Mouse (Mus musculus) liver, embryonic 15.5 days (tissue): ENCODE data around the gene Grb14. TPM values are rescaled to one million over a fixed set of nuclear protein-coding genes. Genes with fewer than 3 reads are reported as not detected.

Experiments
- ATAC-seq: fragments of 200-750 bp; cut with Nextera tagmentation; 2 replicates; pipeline ENCODE4 v1.8.0; 2017; ENCODE audit warnings: moderate number of reproducible peaks, mild to moderate bottlenecking, moderate library complexity; ENCODE audit not compliant: insufficient read depth
- H3K27ac ChIP-seq: fragments of 300-500 bp; sonication (generic); replicated peaks from 2 replicates; pipeline ENCODE4 v1.5.1; 2015; ENCODE audit warnings: mild to moderate bottlenecking, inconsistent platforms
- H3K27me3 ChIP-seq: fragments of 300-500 bp; sonication (generic); 2 replicates; pipeline ENCODE4 v1.6.1; 2015; ENCODE audit warnings: mild to moderate bottlenecking, inconsistent platforms
- H3K36me3 ChIP-seq: fragments of 300-500 bp; sonication (generic); replicated peaks from 2 replicates; pipeline ENCODE4 v1.6.1; 2015; ENCODE audit warnings: moderate library complexity, mild to moderate bottlenecking, inconsistent platforms
- H3K4me1 ChIP-seq: fragments of 300-500 bp; sonication (generic); replicated peaks from 2 replicates; pipeline ENCODE4 v1.6.1; 2015; ENCODE audit warnings: inconsistent platforms
- H3K4me2 ChIP-seq: fragments of 300-500 bp; sonication (generic); 2 replicates; pipeline ENCODE4 v1.6.1; 2015; ENCODE audit warnings: moderate library complexity, mild to moderate bottlenecking, inconsistent platforms
- H3K4me3 ChIP-seq: fragments of 300-500 bp; sonication (generic); replicated peaks from 2 replicates; pipeline ENCODE4 v1.5.1; 2015; ENCODE audit warnings: mild to moderate bottlenecking, inconsistent platforms
- H3K9ac ChIP-seq: fragments of 300-500 bp; sonication (generic); 2 replicates; pipeline ENCODE4 v1.6.1; 2015; ENCODE audit warnings: moderate library complexity, mild to moderate bottlenecking, inconsistent platforms
- H3K9me3 ChIP-seq: fragments of 300-500 bp; sonication (generic); replicated peaks from 2 replicates; pipeline ENCODE4 v1.6.1; 2016; ENCODE audit warnings: inconsistent platforms
- WGBS: fragments of 180-500 bp; shearing (Covaris S2); methylation state at CpG from one replicate; pipeline ENCODE4 v1.1.7; 2015; ENCODE audit warnings: mixed read lengths; ENCODE audit not compliant: insufficient replicate concordance; 5-methylcytosine and 5-hydroxymethylcytosine counted together
- polyA plus RNA-seq: library from polyadenylated mRNA; unstranded; fragments of >200 nt; fragmentation: Nextera tagmentation; extraction: Ambion mirVana; gene quantifications from 2 replicates; pipeline ENCODE4 v1.2.1, GENCODE M21; 2015

Grb14 gene
- polyA plus RNA-seq, 1 experiment from 2014 or later = 8.0 TPM

GRCm38 (mm10) chr2:64973819-64974441 lies 50.9 kb downstream of the Grb14 start:
- Histone ChIP-seq H3K9me3 (no peaks in the 10 kb centered on the region), H3K36me3 (no peaks in the 10 kb centered on the region), H3K27ac (no peak overlapping the region), H3K4me3 (no peak overlapping the region), H3K27me3 (no peaks in the 10 kb centered on the region), H3K4me2 (no peak overlapping the region), H3K9ac (no peak overlapping the region), H3K4me1 (no peaks in the 10 kb centered on the region; the same call in 1 of the 2 replicates)
- 67% methylated on average over 10 of the region's 10 CpGs for WGBS
- ATAC-seq = peak; percentile 44; the same call in 1 of the 2 replicates

GRCm38 (mm10) chr2:64973125-64973524 lies 51.7 kb downstream of the Grb14 start:
- Histone ChIP-seq H3K4me2 (no peak overlapping the region), H3K27me3 (no peaks in the 10 kb centered on the region), H3K36me3 (no peaks in the 10 kb centered on the region), H3K4me3 (no peak overlapping the region), H3K9ac (no peak overlapping the region), H3K4me1 (no peaks in the 10 kb centered on the region; the same call in 1 of the 2 replicates), H3K9me3 (no peaks in the 10 kb centered on the region), H3K27ac (no peak overlapping the region)
- no peak for ATAC-seq
- 43% methylated on average over 1 of the region's 1 CpGs for WGBS

- Histone ChIP-seq H3K4me1 (no peaks in the 10 kb centered on the region; the same call in 1 of the 2 replicates), H3K36me3 (no peaks in the 10 kb centered on the region), H3K27ac (no peak overlapping the region), H3K4me3 (no peak overlapping the region), H3K27me3 (no peaks in the 10 kb centered on the region), H3K9ac (no peak overlapping the region), H3K9me3 (no peaks in the 10 kb centered on the region), H3K4me2 (no peak overlapping the region)
- ATAC-seq = no peak
- WGBS = 44% methylated on average over 5 of the region's 5 CpGs
Measured at GRCm38 (mm10) chr2:64971828-64972227, 53.0 kb downstream of the Grb14 start.

DNA sequence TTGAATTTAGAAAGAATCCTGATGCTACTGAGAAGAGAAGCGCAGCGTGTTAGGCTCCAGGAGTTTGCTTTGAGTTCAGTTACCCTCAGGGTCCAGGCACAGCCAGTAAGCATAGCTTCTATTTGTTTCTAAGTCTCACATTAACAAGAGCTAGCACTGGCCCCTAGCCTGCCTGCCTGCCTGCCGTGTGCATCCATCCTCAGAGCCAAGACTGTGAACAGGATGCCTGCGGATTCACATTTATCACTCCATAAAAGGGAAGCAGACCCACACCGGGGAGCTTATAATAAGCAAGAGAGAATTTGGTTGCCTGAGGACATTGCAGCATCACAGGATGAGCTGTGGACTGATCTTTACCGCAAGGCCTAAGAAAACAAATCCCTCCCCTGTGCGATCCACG lies 53.8 kb downstream of the Grb14 start:
- no peak overlapping the region for H3K4me3 ChIP-seq
- no peak overlapping the region for H3K4me2 ChIP-seq
- ATAC-seq = no peak
- no peaks in the 10 kb centered on the region; the same call in 1 of the 2 replicates for H3K4me1 ChIP-seq
- H3K9me3 ChIP-seq = no peaks in the 10 kb centered on the region
- H3K27ac ChIP-seq = no peak overlapping the region
- H3K36me3 ChIP-seq = no peaks in the 10 kb centered on the region
- H3K9ac ChIP-seq = no peak overlapping the region
- WGBS = 69% methylated on average over 8 of the region's 8 CpGs
- H3K27me3 ChIP-seq = no peaks in the 10 kb centered on the region

GRCm38 (mm10) chr2:64966893-64967444 lies 57.8 kb downstream of the Grb14 start:
- WGBS = 62% methylated on average over 6 of the region's 6 CpGs
- H3K4me3 ChIP-seq = no peak overlapping the region
- no peaks in the 10 kb centered on the region for H3K9me3 ChIP-seq
- no peaks in the 10 kb centered on the region for H3K27me3 ChIP-seq
- H3K27ac ChIP-seq = no peak overlapping the region
- no peaks in the 10 kb centered on the region for H3K36me3 ChIP-seq
- ATAC-seq = no peak
- no peak overlapping the region for H3K4me2 ChIP-seq
- H3K9ac ChIP-seq = no peak overlapping the region
- H3K4me1 ChIP-seq = no peaks in the 10 kb centered on the region

DNA sequence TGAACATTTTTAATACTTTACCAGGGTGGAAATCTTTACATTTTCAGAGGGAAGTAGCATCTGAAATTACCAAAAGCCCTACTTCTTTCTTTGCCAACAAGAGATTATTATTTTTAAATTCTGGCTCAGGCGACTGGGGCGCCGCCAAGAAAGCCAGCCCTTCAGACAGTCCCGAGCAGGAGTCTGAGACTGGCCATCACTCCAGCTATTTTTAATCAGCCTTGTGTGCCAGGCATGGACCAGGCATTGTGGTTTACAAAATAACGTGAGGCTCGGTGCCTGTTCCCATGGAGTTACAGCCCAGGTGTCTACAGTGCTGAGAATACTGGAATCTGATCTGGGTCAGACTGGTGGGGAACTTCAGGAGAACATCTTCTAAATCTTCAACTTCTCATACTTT lies 58.5 kb downstream of the Grb14 start:
- no peaks in the 10 kb centered on the region for H3K36me3 ChIP-seq
- WGBS = 68% methylated on average over 6 of the region's 6 CpGs
- no peak overlapping the region for H3K4me3 ChIP-seq
- no peak overlapping the region for H3K4me2 ChIP-seq
- no peaks in the 10 kb centered on the region for H3K9me3 ChIP-seq
- no peak overlapping the region for H3K27ac ChIP-seq
- H3K4me1 ChIP-seq = no peaks in the 10 kb centered on the region
- no peaks in the 10 kb centered on the region for H3K27me3 ChIP-seq
- no peak for ATAC-seq
- H3K9ac ChIP-seq = no peak overlapping the region

DNA sequence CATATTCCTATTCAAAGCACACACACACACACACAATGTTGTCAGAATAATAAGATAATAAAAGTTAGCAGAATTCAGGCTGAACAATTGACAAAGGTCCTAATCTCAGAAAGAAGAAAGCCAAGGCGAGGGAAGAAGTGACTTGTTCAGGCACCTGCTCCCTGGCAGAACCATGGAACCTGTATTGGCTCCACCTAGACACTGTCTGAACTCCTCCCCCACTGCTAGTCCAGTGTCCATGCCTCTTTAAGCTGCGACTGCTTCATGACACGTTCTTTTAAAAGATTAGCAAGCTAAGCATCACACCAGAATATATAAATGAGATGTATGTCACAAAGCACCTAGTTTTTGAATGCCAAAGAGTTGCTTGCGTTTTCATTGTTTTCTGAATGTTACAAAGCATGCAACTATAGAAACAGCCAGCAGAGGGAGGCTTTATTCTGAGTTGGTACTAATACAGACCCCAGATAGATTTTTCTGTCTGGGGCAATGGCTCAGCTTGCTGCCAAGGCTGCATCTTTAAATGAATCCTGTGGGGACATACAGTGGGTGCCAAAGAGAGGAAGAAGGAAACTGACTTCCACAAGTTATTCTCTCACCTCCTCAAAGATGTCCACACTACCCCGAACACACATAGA lies 59.4 kb downstream of the Grb14 start:
- 23% methylated on average over 5 of the region's 5 CpGs for WGBS
- Histone ChIP-seq H3K27ac (no peak overlapping the region), H3K4me3 (no peak overlapping the region), H3K27me3 (no peaks in the 10 kb centered on the region), H3K36me3 (no peaks in the 10 kb centered on the region), H3K4me2 (no peak overlapping the region), H3K4me1 (no peaks in the 10 kb centered on the region), H3K9ac (no peak overlapping the region), H3K9me3 (no peaks in the 10 kb centered on the region)
- no peak for ATAC-seq

GRCm38 (mm10) chr2:64962196-64962595 lies 62.6 kb downstream of the Grb14 start:
- Histone ChIP-seq H3K27ac (no peak overlapping the region), H3K36me3 (no peaks in the 10 kb centered on the region), H3K4me1 (no peaks in the 10 kb centered on the region), H3K27me3 (no peaks in the 10 kb centered on the region), H3K9me3 (no peaks in the 10 kb centered on the region), H3K4me3 (no peak overlapping the region), H3K9ac (no peak overlapping the region), H3K4me2 (no peak overlapping the region)
- no peak for ATAC-seq
- WGBS = 59% methylated on average over 4 of the region's 4 CpGs

GRCm38 (mm10) chr2:64961381-64961780 lies 63.4 kb downstream of the Grb14 start:
- ATAC-seq = no peak
- no peaks in the 10 kb centered on the region for H3K4me1 ChIP-seq
- H3K9me3 ChIP-seq = no peaks in the 10 kb centered on the region
- H3K36me3 ChIP-seq = no peaks in the 10 kb centered on the region
- no peak overlapping the region for H3K9ac ChIP-seq
- no peak overlapping the region for H3K27ac ChIP-seq
- no peak overlapping the region for H3K4me2 ChIP-seq
- 58% methylated on average over 3 of the region's 3 CpGs for WGBS
- H3K4me3 ChIP-seq = no peak overlapping the region
- H3K27me3 ChIP-seq = no peaks in the 10 kb centered on the region

DNA sequence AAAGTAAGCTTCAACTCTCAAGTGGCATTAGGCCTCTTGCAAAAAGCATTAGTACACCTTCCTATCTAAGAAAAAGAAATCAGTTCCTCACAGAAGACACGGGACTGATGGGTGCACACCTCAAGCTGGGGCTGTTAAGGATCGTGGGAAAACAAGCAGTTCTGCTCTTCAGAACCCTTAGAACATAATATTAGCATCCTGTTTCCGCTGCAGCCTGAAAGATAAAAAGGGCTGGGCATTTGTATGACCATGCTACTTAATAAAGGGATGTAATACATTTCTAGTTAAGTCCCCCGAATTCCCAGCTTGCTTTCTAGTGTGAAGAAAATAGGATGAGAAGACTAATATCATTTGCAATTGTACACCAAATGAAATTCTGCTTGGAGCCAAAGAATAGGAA lies 65.1 kb downstream of the Grb14 start:
- 44% methylated on average over 4 of the region's 4 CpGs for WGBS
- no peaks in the 10 kb centered on the region for H3K27me3 ChIP-seq
- no peak overlapping the region for H3K4me3 ChIP-seq
- no peak overlapping the region for H3K4me2 ChIP-seq
- no peaks in the 10 kb centered on the region for H3K4me1 ChIP-seq
- H3K27ac ChIP-seq = no peak overlapping the region
- no peak overlapping the region for H3K9ac ChIP-seq
- no peaks in the 10 kb centered on the region for H3K9me3 ChIP-seq
- ATAC-seq = no peak
- no peaks in the 10 kb centered on the region for H3K36me3 ChIP-seq

DNA sequence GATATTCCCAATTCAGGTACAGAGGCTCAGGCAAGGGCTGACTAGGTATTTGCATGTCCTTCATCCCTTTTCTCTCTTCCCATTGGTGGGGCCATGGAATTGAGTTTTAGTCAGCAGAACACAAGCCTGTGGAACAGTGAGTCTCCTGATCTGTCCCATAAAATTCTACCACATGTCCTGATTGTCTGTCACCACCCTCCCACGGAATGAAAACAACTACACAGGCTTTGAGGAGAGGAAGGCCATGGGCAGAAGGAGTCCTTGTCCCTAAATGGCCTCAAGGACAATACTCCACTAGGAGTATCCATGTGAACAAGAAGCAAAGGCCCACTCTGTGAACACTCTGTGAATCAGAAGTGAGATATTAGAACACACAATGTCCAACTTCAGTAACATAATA lies 69.3 kb downstream of the Grb14 start:
- no peaks in the 10 kb centered on the region for H3K27me3 ChIP-seq
- H3K9ac ChIP-seq = no peak overlapping the region
- H3K9me3 ChIP-seq = no peaks in the 10 kb centered on the region
- 8% methylated on average over 1 of the region's 1 CpGs for WGBS
- H3K4me1 ChIP-seq = no peaks in the 10 kb centered on the region
- H3K4me2 ChIP-seq = no peak overlapping the region
- ATAC-seq = no peak
- no peak overlapping the region for H3K27ac ChIP-seq
- H3K4me3 ChIP-seq = no peak overlapping the region
- H3K36me3 ChIP-seq = no peaks in the 10 kb centered on the region
